Mouse (Mus musculus) heart, adult 11 months (tissue): ENCODE data around the gene Mri1.

ENCODE experiments used
- DNase-seq: peaks from one replicate; pipeline ENCODE4 v3.0.0; 2022

Gene Mri1

DNA sequence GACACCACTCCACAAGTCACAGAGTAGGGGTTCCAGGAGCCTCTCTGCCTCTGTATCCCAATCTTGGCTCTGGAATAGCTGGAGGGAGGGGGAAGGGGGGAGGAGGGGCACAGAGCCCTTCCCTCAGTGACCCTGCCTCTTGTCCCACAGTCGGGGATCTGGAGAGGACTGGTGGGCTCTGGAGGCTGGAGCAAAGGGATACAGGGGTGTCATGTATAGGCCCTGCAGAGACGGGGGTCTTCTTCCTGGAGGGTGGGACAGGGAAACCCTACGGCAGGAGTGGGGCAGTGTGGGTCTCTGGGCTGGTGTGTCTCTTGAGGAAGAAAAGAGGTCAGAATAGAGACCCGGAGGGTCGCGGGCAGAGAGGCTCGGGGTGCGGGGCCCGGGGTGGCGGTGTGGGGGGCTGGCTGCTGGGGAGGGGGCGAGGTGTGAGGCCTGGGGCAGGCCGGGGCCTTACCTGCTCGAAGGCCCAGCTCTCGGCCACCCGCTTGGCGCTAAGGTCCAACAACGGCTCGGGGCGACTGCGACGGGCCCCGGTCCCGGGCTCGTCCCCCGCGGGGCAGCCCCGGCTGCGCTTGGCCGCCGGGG lies 20.6 kb downstream of the Mri1 start:
- peak; percentile 97 for DNase-seq

GRCm38 (mm10) chr8:84235746-84236409 lies 21.2 kb downstream of the Mri1 start:
- peak; percentile 94 for DNase-seq

DNA sequence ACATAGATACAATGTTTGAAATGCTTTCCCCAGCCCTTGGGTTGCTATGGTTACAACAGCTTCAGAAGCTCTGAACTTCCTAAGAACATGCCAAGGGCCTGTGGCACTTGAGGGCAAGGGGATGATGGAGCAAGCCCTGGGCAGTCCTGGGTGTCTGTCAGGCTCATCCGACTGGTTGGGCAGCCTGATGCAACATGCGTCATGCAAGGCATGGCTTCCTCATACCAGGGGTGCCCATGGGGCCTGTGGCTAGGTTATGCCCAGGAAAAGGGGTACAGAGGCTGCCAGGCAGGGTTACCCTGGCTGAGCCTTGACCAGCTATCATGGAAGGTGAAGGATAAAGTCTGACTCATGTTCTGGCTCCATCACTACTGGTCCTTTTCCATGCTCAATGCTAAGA lies 24.1 kb downstream of the Mri1 start:
- DNase-seq = no peak

GRCm38 (mm10) chr8:84230735-84231134 lies 26.4 kb downstream of the Mri1 start:
- DNase-seq = peak; percentile 89

GRCm38 (mm10) chr8:84223322-84224029 lies 33.6 kb downstream of the Mri1 start:
- DNase-seq = no peak

DNA sequence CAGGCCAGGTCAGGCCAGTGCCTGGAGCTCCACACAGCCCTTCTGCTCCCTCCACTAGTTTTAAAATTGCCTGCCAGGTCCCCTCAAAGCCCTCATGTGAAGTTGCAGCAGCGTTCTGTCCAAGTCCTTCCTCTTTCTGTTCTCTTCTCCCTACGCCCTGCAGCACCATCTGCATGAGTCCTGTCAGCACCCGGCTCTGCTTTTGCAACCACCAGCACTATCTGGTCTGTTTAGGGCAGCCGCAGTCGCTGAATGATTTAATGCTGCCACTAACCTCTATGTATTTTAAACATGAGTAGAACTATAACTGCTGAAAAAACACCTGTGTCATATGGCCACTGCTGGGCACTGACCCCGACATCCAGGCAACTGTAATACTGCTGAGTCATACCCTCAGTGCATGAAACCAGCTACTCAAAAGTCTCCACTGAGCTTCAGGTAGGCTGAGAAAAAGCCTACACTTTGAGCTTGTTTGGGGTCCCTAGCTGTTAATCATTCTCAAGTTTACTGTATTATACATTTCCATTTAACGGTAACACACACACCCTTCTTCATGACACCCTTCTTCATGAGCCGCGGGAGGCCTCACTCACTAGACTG lies 34.5 kb downstream of the Mri1 start:
- DNase-seq = peak; percentile 96

GRCm38 (mm10) chr8:84220105-84220504 lies 37.0 kb downstream of the Mri1 start:
- peak; percentile 96 for DNase-seq

DNA sequence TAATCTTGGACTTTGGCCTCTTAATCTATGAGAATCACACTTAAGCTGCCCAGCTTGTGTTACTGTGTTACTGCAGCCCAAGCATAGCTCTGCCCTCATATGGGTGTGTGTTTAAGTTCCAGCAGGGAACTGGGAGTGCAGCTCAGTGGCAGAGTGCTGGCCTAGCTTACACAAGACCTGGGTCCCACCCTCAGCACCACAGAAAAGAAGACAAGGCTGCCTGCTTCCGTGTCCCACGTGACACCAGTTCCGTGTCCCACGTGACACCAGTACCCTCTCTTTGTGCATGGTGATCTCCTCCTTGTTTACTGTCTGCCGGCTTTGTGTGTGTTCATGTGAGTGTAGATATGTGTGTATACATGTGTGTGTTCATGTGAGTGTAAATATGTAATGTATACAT lies 39.0 kb downstream of the Mri1 start:
- DNase-seq = peak; percentile 96

DNA sequence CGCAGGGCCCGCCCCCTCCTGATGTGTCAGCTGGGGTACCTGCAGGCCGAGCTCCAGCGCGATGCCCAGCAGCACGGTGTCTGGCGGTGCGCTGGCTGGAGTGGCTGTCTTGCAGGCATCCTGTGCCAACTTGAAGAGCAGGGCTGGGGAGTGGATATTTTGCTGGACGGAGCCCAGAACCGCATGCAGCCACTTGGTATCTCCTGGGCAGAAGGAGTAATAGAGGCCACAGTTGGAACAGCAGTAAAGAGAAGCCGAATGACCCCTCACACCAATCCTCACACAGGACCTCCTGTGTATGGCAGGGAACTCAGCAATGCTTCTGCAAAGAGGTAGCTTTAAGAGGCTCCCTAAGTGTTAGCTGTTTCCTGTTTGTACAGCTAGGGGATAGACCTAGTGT lies 39.9 kb downstream of the Mri1 start:
- DNase-seq = no peak

DNA sequence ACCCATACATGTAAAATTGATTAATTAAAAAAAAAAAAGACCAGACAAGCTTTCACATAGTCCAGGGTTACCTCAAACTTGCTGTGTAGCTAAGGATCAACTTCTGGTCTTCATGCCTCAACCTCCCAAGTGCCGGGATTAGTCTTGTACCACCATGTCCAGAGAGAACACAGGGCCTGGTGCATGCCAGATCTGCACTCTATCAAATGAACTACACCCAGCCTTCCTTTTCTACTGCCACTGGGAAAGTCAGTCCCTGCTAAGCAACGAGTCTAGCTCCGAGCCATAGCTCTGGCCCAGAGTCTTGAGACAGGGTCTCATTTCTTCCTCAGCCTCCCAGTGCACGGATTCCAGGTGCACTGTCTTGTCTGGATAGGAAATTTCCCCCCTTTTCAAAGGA lies 43.8 kb downstream of the Mri1 start:
- DNase-seq = peak; percentile 82

- peak; percentile 94 for DNase-seq
Measured at GRCm38 (mm10) chr8:84211881-84212563, 45.1 kb downstream of the Mri1 start.

DNA sequence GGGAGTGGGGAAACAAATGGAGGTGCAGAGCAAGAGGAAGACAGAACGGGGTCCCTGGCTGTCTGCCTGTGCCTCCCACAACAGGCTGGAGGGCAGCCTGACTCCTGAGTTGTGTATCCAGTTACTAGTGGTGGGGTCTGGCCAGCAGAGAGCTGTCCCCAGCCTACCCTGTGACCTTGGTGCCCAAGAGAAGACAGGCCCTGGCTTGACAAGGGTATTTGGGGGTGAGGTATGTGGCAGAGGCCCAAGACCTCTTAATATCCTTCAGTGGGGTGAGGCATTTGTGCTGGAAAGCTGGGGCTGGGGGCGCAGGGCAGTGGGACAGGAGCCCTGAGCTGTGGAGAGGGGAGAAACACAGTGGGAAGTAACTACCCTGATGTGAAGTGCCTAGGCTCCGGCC lies 45.9 kb downstream of the Mri1 start:
- peak; percentile 95 for DNase-seq

DNA sequence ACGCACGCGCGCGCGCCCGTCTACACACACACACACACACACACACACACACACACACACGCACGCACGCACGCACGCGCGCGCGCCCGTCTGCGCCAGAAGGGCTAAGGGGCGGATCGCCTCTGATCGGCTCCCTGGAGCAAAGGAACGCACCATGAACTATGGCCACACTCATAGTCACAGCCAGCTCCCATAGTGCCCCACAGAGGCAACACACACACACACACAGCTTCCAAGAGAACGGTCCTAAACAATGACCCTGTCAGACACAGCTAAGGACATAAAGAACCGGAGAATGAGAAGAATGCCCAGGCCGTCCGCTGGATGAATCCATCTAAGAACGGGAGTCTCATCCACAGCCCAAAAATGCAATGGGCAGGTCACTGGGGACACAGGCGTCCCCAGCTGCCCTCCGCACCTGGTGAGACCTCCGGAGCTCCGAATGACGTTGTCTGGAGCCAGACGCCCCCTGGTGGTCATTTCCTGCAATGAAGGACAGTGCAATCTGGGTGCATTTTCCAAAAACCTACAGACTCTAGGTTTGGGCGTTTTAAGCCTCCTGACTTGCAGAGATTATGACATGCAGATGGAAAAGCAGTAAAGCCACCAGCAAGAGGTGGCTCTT lies 46.8 kb downstream of the Mri1 start:
- DNase-seq = peak; percentile 96

DNA sequence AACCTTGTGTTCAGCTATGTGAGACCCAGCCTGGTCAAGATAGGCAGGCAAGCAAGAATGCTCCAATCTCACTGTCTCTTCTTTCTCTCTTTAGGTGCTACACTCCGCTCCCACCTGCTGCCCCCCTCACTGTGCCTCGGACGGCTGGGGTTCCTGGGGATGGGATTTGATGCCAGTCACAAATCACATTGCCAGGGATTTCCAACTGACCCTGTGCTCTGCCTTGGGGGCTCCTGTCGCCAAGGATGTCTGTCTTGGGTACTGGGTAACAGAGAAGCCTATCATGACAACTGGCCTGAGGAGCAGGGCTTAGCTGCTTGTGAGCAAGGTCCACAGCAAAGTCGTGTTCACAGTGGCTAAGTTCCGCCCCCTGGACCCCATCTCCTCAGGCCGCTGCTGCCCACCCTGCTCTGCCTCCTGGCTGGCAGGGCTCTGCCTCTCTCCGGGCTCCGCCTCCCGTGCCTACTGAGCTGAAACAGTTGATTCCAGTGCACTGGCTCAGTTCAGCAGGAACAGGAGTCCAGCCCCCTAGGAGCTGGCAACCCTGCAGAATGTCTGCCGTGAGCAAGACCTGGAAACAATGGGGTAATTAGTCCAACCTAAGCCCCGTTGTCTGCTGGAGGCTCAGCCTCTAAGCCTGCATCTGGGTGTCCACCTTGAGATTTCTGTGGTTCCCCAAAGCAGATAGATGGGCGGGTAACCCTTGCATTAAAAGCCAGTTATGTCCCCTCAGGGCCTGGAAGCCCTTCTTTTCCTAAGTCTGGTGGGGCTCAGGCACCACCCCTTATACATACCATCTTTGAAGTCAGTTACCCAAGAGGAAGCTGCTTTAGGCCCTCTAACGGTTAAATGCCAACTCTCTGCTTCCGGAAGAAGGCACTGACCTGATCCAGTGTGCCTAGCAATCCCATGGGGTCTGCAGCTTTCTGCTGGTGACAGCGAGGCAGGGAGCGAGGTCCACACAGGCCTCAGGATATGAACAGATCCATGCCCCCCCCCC lies 48.4 kb downstream of the Mri1 start:
- DNase-seq = peak; percentile 93

- DNase-seq = peak; percentile 99
Measured at GRCm38 (mm10) chr8:84207811-84208210, 49.3 kb downstream of the Mri1 start.

DNA sequence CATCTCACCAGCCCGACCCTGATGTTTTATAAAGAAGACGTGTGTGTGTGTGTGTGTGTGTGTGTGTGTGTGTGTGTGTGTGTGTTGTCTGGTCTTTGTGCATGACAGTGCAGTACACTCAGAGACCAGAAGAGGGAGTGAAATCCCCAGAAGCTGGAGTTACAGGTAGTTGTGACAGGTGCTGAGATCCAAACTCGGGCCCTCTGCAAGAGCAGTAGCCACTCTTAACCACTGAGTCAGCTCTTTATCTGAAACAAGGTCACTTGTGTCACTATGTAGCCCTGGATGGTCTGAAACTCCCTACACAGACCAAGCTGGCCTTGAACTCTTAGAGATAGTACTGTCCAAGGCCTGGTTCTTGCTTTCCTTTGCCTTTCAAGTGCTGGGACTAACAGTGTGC lies 50.5 kb downstream of the Mri1 start:
- peak; percentile 87 for DNase-seq

DNA sequence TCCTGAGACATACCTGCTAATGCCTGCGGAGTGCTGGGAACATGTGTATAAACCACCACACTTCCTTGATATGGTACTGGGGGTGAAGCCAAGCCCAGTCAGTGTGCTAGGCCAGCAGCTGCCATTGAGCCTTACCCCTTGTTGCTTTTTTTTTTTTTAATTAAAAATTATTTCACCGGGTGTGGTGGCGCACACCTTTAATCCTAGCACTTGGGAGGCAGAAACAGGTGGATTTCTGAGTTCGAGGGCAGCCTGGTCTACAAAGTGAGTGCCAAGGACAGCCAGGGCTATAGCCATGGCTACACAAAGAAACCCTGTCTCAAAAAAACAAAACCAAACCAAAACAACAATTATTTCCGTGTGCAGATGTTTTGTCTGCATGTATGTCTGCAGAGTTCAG lies 52.1 kb downstream of the Mri1 start:
- DNase-seq = peak; percentile 90

DNA sequence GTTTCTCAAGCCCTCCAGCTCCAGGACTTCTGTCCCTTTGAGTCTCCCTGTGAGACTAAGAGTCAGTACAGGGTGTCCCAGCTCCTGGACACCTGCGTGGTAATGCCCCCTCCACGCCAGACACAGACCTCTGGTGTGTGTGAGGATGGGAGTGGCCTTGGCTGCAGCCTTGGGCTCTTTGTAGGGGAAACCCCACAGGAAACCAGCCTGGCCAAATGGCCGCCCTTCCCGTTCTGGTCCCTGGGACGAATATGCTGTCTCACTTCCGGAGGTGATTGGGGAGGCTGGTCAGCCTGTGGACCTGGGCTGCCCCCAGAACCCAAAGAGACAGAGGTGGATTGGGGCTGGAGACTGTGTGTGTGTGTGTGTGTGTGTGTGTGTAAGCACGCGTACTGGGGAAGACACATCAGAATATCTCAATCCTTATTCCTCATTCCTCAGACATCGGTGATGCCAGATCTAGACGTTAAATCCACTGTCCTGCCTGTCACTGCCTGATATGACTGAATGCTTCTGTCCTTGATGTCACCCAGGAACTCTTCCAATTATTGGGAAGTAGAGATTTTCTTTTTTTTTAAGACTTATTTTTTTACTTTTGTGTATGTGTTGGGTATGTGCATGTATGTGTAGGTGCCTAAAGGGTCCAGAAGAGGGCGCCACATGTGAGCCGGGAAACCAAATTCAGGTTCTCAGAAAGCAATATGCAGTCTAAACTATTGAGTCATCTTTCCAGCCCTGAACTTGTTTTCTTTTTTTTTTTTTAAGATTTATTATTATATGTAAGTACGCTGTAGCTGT lies 53.0 kb downstream of the Mri1 start:
- peak; percentile 100 for DNase-seq

DNA sequence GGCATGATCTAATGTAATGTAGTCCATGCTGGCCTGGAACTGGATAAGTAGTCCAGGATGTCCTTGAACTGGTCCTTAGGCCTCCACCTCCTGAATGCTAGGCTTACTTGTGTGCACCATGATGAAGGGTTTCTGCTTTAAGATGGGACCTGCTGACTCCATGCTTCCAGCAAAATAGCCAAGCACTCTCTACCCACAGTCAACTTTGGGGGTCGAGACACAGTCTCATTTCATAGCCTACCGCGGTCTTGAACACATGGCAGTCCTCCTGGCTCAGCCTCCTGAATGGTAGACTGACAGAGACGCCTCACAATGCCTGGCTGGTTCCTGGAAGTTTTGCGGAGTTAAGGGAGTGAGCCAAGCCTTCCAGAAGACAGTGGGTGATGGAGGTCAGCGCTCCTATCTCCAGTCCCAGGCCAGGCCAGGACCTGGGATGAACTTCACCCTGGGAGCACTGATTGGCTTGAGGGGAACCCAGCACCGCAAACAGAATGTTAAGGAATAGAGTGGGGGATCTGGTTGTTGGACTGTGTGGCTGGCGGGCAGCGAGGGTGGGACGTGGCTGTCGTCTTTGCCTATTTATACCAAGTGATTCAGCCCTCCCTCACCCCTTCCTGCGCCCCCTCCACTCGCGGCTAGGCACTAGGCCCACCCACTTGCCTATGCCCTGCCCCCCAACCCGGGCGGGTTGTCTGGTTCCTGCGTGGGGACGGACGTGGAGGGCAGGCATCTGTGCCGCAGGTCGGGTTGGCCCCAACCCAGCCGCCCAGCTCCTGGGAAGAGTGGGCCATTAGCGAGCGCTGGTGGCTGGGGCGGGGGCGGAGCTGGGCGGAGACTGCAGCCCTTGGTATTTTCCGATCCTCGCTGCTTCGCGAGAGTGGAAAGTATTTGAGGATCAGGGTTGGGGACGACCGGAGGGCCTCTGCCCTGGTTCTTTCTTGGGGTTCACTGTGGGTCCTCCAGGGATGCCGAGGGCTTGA lies 53.9 kb downstream of the Mri1 start:
- DNase-seq = peak; percentile 100
